Mouse (Mus musculus) frontal cortex, postnatal 36 days (tissue): ENCODE data around the gene Bco2.

Experiments used
- DNase-seq, 2 experiments: peaks; one replicate each; pipeline ENCODE4 v3.0.0; 2022; ENCODE audit warnings: low spot score in 2 of 2

Bco2 gene

GRCm38 (mm10) chr9:50561145-50561917 is 6.3 kb upstream of the Bco2 start, which contains the start of gene Tex12:
Gene Tex12, minus strand, starts transcription at chr9:50561325.
- DNase-seq, result no peak

- DNase-seq, result peak; percentile 64 to 78
These were observed 514 bp downstream of the Bco2 start, which contains the start of gene Il18 for GRCm38 (mm10) chr9:50554241-50555093. Gene Il18, plus strand, starts transcription at chr9:50554827.

- no peak for DNase-seq
These were observed 1.4 kb downstream of the Bco2 start for GRCm38 (mm10) chr9:50553547-50553946.

GRCm38 (mm10) chr9:50552206-50552605 is 2.8 kb downstream of the Bco2 start:
- no peak for DNase-seq

- no peak for DNase-seq
These were observed 6.0 kb downstream of the Bco2 start for GRCm38 (mm10) chr9:50548936-50549335.

- no peak for DNase-seq
These were observed 7.0 kb downstream of the Bco2 start for GRCm38 (mm10) chr9:50547859-50548478.

GRCm38 (mm10) chr9:50542401-50542800 is 12.6 kb downstream of the Bco2 start:
- no peak for DNase-seq

GRCm38 (mm10) chr9:50540170-50540569 is 14.8 kb downstream of the Bco2 start:
- DNase-seq, result no peak

GRCm38 (mm10) chr9:50537295-50537694 is 17.7 kb downstream of the Bco2 start:
- no peak for DNase-seq

GRCm38 (mm10) chr9:50536603-50537135 is 18.3 kb downstream of the Bco2 start:
- DNase-seq, result no peak

- no peak for DNase-seq
These were observed 19.1 kb downstream of the Bco2 start for GRCm38 (mm10) chr9:50535930-50536329.

- no peak for DNase-seq
These were observed 21.2 kb downstream of the Bco2 start for GRCm38 (mm10) chr9:50533791-50534190.

GRCm38 (mm10) chr9:50533328-50533727 is 21.7 kb downstream of the Bco2 start:
- no peak for DNase-seq

GRCm38 (mm10) chr9:50530890-50531289 is 24.1 kb downstream of the Bco2 start:
- peak; percentile 47 to 54 for DNase-seq

GRCm38 (mm10) chr9:50528293-50528892 is 26.6 kb downstream of the Bco2 start, which contains the start of gene Pts:
Gene Pts, minus strand, starts transcription at chr9:50528724.
- peak; percentile 97 for DNase-seq

GRCm38 (mm10) chr9:50527860-50528259 is 27.1 kb downstream of the Bco2 start:
- DNase-seq, result no peak

- no peak for DNase-seq
These were observed 29.4 kb downstream of the Bco2 start for GRCm38 (mm10) chr9:50525585-50525984.

- no peak for DNase-seq
These were observed 30.0 kb downstream of the Bco2 start for GRCm38 (mm10) chr9:50524936-50525335.

- no peak for DNase-seq
These were observed 32.4 kb downstream of the Bco2 start for GRCm38 (mm10) chr9:50522574-50522973.

GRCm38 (mm10) chr9:50521562-50521961 is 33.4 kb downstream of the Bco2 start:
- DNase-seq, result no peak

- no peak for DNase-seq
These were observed 34.2 kb downstream of the Bco2 start for GRCm38 (mm10) chr9:50520748-50521147.
